Mouse (Mus musculus) neural tube, embryonic 14.5 days (tissue): ENCODE measurements around the gene Guca2a. TPM values are rescaled to one million over a fixed set of nuclear protein-coding genes. Genes with fewer than 3 reads are reported as not detected.
"Not testable (repeated sequence)": the region's sequence is repeated elsewhere in the genome, so short reads cannot be mapped to it uniquely, and the experiment has no call there.

Source experiments
- ATAC-seq: fragments of 200-750 bp; cut with Nextera tagmentation; 2 replicates; pipeline ENCODE4 v1.8.0; 2017; ENCODE audit warnings: low read depth, mild to moderate bottlenecking, moderate TSS enrichment, moderate library complexity
- H3K27ac ChIP-seq: fragments of 300-500 bp; sonication (generic); 2 replicates; pipeline ENCODE4 v1.5.1; 2014; ENCODE audit warnings: low read depth, mild to moderate bottlenecking, control low read depth, low read length, moderate library complexity, mixed read lengths
- H3K27me3 ChIP-seq: fragments of 300-500 bp; sonication (generic); 2 replicates; pipeline ENCODE4 v1.6.1; 2014; ENCODE audit warnings: low read length; ENCODE audit not compliant: control insufficient read depth, insufficient read depth
- H3K36me3 ChIP-seq: fragments of 300-500 bp; sonication (generic); 2 replicates; pipeline ENCODE4 v1.6.1; 2014; ENCODE audit warnings: low read length, mixed read lengths; ENCODE audit not compliant: control insufficient read depth, insufficient read depth
- H3K4me1 ChIP-seq: fragments of 300-500 bp; sonication (generic); 2 replicates; pipeline ENCODE4 v1.6.1; 2014; ENCODE audit warnings: low read length; ENCODE audit not compliant: control insufficient read depth, insufficient read depth
- H3K4me2 ChIP-seq: fragments of 300-500 bp; sonication (generic); 2 replicates; pipeline ENCODE4 v1.6.1; 2014; ENCODE audit warnings: mild to moderate bottlenecking, low read depth, low read length, control low read depth
- H3K4me3 ChIP-seq: fragments of 300-500 bp; sonication (generic); 2 replicates; pipeline ENCODE4 v1.5.1; 2014; ENCODE audit warnings: low read depth, low read length, control low read depth, mixed read lengths
- H3K9ac ChIP-seq: fragments of 300-500 bp; sonication (generic); replicated peaks from 2 replicates; pipeline ENCODE4 v1.6.1; 2014; ENCODE audit warnings: low read depth, mild to moderate bottlenecking, control low read depth, low read length, mixed read lengths
- H3K9me3 ChIP-seq: fragments of 300-500 bp; sonication (generic); 2 replicates; pipeline ENCODE4 v1.6.1; 2016; ENCODE audit warnings: low read length; ENCODE audit not compliant: control insufficient read depth
- WGBS: fragments of 180-500 bp; shearing (Covaris S2); extraction: QIAGEN DNeasy Blood & Tissue Kit; methylation state at CpG from one replicate; pipeline ENCODE4 v1.1.7; 2014; 5-methylcytosine and 5-hydroxymethylcytosine counted together
- polyA plus RNA-seq: library from polyadenylated mRNA; unstranded; fragments of >200 nt; fragmentation: Nextera tagmentation; extraction: Ambion mirVana; gene quantifications from 2 replicates; pipeline ENCODE4 v1.2.1, GENCODE M21; 2014

The Guca2a gene
- polyA plus RNA-seq, 1 experiment from 2014 or later = not detected

DNA sequence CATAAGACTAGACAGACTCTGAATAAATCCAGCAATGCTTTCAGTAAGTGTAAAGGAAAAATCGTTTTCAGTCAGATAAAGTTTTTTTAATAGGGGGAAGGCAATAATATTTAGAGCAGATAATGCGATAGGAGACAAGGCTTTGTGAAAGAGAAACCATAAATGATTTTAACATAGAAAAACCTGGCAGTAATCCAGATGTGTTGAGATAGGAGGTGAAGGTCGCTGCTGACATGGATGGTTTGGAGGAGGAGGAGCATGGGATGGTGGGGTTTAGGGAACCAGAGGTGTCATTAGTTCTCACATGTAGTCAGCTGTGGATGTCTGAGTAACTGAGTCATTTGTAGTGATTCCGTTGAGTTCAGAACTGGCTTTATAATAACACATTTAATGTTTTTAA is 22.8 kb upstream of the Guca2a start:
- Histone ChIP-seq H3K36me3 (peaks cover 3% of the 10 kb centered on the region), H3K4me2 (no peak overlapping the region), H3K27ac (no peak overlapping the region), H3K9me3 (no peaks in the 10 kb centered on the region), H3K9ac (no peak overlapping the region), H3K4me3 (no peak overlapping the region), H3K4me1 (no peaks in the 10 kb centered on the region), H3K27me3 (no peaks in the 10 kb centered on the region)
- WGBS = 87% methylated on average over 4 of the region's 4 CpGs
- ATAC-seq = no peak

DNA sequence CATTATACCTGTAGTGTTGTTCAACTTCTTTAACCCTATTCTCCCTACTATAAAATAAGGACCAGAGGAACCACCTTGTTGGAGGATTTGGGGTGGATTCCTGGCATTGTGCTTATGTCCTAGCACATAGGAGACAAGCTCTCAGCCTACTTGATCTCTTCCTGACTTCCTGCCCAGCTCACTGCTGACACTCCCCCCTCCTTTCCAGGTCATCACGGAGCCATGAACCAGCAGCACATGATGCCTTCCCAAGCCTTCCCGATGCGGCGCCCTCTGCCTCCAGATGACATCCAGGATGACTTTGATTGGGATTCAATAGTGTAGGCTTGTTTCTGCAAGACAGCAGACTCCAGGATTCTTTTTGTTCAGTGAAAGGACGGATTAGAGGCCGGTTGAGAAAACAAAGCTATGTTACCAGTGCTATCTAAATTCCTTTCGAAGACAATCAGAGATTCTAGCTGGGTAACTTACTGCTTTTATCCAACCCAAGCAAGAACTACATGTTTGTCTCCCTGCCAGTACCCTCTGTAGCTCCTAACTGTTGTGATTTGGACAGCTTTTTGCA is 11.3 kb upstream of the Guca2a start:
- 74% methylated on average over 7 of the region's 7 CpGs for WGBS
- Histone ChIP-seq H3K27ac (no peak overlapping the region), H3K36me3 (peaks cover 16% of the 10 kb centered on the region), H3K9ac (no peak overlapping the region), H3K4me3 (no peak overlapping the region), H3K4me2 (no peak overlapping the region), H3K4me1 (no peaks in the 10 kb centered on the region), H3K27me3 (no peaks in the 10 kb centered on the region), H3K9me3 (no peaks in the 10 kb centered on the region)
- no peak for ATAC-seq

DNA sequence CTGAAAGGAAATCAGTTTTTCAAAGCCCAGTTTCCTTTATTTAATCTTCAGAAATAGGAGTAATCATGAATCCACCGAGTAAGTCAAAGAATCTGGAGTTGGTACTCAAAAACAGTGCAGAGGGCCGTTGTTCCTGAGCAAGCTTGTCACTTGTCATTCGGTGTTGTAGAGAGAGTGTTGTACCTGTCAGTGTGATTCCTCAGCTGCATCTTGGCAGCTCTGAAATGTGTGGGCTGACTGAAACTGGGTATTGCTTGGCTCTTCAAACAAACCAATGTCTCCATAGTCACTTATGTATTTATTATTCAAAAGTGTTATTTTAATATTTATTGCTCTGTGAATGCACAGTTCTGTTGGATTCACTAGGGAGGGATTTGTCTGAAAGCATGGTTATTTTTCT is 10.6 kb upstream of the Guca2a start:
- no peaks in the 10 kb centered on the region for H3K27me3 ChIP-seq
- H3K9me3 ChIP-seq = no peaks in the 10 kb centered on the region
- H3K36me3 ChIP-seq = peaks cover 16% of the 10 kb centered on the region
- WGBS = 94% methylated on average over 3 of the region's 3 CpGs
- H3K27ac ChIP-seq = no peak overlapping the region
- H3K4me1 ChIP-seq = no peaks in the 10 kb centered on the region
- H3K4me2 ChIP-seq = no peak overlapping the region
- ATAC-seq = no peak
- H3K4me3 ChIP-seq = no peak overlapping the region
- H3K9ac ChIP-seq = no peak overlapping the region

- ATAC-seq = no peak
- Histone ChIP-seq H3K9ac (no peak overlapping the region), H3K4me3 (no peak overlapping the region), H3K4me1 (no peaks in the 10 kb centered on the region), H3K27me3 (no peaks in the 10 kb centered on the region), H3K4me2 (no peak overlapping the region), H3K27ac (no peak overlapping the region), H3K9me3 (no peaks in the 10 kb centered on the region), H3K36me3 (peaks cover 13% of the 10 kb centered on the region; the same call in 1 of the 2 replicates)
- 75% methylated on average over 4 of the region's 4 CpGs for WGBS
Observed at GRCm38 (mm10) chr4:119627317-119627716, 10.2 kb upstream of the Guca2a start.

GRCm38 (mm10) chr4:119628363-119628762 is 9.1 kb upstream of the Guca2a start:
- not testable (repeated sequence) for H3K9ac ChIP-seq, H3K9me3 ChIP-seq, H3K36me3 ChIP-seq, H3K27ac ChIP-seq, H3K4me3 ChIP-seq, ATAC-seq, H3K4me1 ChIP-seq, H3K4me2 ChIP-seq, H3K27me3 ChIP-seq
- WGBS = 87% methylated on average over 3 of the region's 4 CpGs

DNA sequence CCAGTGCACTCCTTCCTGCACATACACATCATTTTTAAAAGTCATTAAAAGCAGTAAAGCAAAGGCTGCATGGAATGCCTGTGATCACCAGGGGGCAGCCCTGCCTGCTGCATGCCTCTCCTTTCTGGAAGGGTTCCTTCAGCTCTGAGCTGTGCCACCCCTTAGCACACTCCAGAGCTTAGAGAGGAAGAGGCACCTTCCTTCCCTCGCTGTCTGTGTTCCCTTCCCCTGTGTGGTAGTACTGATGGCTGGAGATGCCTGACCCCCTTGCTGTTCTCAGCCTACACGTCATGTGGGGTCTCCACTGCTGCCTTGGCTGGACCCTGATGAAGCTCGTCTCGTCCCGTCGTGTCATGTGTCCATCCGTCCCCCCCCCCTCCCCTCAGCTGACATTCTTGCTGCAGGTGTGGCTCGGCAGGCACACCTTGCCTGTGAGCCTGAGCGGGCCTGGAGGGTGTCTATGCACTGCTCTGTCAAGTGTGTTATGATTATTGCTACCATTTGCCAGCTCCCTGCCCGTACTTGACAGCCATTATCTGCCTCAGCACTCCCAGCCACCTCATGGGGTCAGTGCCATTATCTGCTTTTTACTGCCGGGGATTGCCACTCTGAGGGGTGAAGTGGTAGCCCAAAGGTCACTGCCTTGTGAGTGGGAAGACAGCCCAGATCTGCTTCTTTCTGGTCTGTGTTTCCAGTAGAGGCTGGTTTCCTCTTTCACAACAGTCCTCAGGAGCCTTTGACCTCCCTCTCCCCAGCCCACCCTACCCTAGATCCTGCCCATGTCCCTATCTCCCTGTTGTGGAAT is 6.2 kb upstream of the Guca2a start:
- Histone ChIP-seq H3K4me2 (no peak overlapping the region), H3K36me3 (no peaks in the 10 kb centered on the region), H3K9me3 (no peaks in the 10 kb centered on the region), H3K9ac (no peak overlapping the region), H3K4me1 (peaks cover 3% of the 10 kb centered on the region; the same call in 1 of the 2 replicates), H3K27me3 (no peaks in the 10 kb centered on the region), H3K4me3 (no peak overlapping the region), H3K27ac (no peak overlapping the region)
- WGBS = 55% methylated on average over 11 of the region's 11 CpGs
- peak; percentile 69; the same call in 1 of the 2 replicates for ATAC-seq

- no peak overlapping the region for H3K9ac ChIP-seq
- H3K36me3 ChIP-seq = no peaks in the 10 kb centered on the region
- no peak overlapping the region for H3K4me2 ChIP-seq
- H3K9me3 ChIP-seq = no peaks in the 10 kb centered on the region
- no peaks in the 10 kb centered on the region for H3K27me3 ChIP-seq
- WGBS = 58% methylated on average over 7 of the region's 7 CpGs
- H3K27ac ChIP-seq = no peak overlapping the region
- no peak overlapping the region for H3K4me3 ChIP-seq
- ATAC-seq = no peak
- H3K4me1 ChIP-seq = peaks cover 3% of the 10 kb centered on the region; the same call in 1 of the 2 replicates
Observed at GRCm38 (mm10) chr4:119632721-119633120, 4.8 kb upstream of the Guca2a start.

DNA sequence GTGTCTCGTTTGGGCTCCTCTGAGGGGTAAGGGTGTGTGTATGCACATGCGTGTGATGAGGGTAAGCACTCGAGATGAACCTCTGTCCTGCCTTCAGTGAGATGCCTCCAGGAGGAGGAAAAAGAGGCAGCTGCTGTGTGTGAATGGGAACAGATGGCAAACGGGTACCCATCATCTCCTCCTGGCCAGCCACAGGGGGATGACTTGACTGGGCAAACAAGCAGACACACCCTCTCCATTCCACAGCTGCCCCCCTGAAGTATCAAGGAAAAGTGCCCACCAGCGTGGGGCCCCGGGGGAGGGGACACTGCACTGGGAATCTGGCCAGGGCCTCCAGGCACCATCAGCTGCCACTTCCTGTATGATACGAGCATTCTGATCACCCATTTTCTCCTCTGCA is 4.2 kb upstream of the Guca2a start:
- Histone ChIP-seq H3K36me3 (no peaks in the 10 kb centered on the region), H3K9ac (no peak overlapping the region), H3K4me1 (peaks cover 3% of the 10 kb centered on the region; the same call in 1 of the 2 replicates), H3K4me2 (no peak overlapping the region), H3K27me3 (no peaks in the 10 kb centered on the region), H3K9me3 (no peaks in the 10 kb centered on the region), H3K4me3 (no peak overlapping the region), H3K27ac (no peak overlapping the region)
- 17% methylated on average over 7 of the region's 7 CpGs for whole genome bisulfite sequencing
- ATAC-seq = peak; percentile 50

DNA sequence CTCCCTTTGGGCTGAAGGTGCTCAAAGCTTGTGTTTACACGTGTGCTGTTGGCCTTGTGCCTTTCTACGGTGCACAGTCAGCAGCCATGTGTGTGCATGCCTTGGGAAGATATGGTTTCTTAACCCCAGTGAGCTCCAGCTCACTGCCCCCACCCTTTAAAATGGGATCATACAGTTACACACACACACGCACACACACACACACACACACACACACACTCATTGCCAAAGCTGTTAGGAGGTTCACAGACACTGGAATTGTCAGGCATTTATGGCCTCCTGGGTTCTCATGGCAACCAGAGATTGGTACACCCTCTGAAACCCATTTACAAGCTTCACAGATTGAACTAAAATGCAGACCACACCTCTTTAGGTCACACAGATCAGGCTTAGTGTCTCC is 3.6 kb upstream of the Guca2a start:
- Histone ChIP-seq H3K4me3 (no peak overlapping the region), H3K27me3 (no peaks in the 10 kb centered on the region), H3K4me1 (peaks cover 3% of the 10 kb centered on the region; the same call in 1 of the 2 replicates), H3K4me2 (no peak overlapping the region), H3K27ac (no peak overlapping the region), H3K36me3 (no peaks in the 10 kb centered on the region), H3K9me3 (no peaks in the 10 kb centered on the region), H3K9ac (no peak overlapping the region)
- 71% methylated on average over 3 of the region's 3 CpGs for WGBS
- no peak for ATAC-seq
